Mouse (Mus musculus) natural killer cell, adult 2 months (primary cell): ENCODE results near the gene Khsrp.

ENCODE experiments used
- DNase-seq, 2 experiments: peaks; one replicate each; pipeline ENCODE4 v3.0.0; 2022; ENCODE audit warnings: low spot score in 2 of 2

The Khsrp gene

DNA sequence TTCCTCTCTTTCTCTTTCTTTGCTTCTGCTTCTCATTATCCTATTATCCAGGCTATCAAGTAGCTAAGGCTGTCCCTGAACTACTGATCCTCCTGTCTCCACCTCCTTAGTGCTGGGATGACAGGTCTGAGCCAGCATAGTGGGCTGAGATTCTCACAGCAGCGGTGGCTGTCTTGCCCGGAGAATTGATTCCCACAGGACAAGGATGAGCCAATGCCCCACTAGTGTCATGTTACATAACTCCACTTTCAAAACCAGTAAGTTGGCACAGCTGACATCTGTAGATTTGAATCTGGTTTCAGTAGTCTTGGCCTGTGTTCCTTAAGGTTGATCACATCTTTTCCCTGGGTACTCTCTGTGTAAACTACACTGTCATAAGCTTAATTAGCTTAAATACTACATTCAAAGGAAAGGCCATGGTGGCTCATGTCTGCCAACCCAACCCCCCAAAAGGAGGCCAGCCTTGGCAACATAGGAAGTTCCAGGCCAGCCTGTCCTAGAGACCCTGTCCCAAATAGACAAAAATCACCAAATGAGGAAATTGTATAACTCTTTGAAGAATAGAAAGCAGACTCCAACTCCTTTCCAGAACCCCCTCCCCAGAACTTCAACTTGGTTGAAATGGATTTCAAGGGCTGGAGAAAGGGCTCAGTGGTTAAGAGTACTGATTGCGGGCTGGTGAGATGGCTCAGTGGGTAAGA is 45.1 kb downstream of the Khsrp start:
- no peak for DNase-seq

DNA sequence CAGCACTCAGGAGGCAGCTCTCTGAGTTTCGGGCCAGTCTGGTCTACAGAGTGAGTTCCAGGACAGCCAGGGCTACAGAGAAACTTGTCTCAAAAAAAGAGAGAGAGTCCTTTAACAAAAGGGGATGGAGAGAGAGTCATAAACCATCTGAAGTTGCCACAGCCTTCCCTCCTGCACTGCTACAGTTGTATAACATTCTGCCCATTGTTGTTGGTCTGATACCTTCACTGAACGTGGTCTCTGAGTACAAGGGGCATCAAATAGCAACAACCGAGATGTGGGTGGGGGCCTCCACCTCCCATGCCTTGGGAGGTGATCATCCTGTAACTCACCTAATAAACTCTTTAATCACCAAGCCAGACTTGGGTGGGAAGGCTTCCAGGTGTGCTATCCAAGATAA is 45.7 kb downstream of the Khsrp start:
- DNase-seq: no peak

DNA sequence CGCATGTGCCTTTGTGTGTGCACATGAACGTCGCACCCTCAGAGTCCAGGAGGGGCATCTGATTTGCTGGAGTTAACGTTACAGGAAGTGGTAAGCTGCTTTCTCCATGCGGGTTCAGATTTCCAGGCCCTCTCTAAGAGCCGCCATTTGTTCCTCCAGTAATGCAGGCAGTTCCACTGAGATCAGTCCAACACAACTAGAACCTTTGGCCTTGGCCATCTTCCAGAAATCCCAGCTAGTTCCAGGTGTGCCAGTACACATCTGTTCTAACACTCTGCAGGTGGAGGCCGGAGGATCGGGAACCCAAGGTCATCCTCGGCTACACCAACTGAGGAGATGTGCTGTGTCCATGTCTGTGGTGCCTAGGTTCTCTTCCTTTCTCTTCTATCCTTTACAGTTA is 46.4 kb downstream of the Khsrp start:
- DNase-seq: no peak

DNA sequence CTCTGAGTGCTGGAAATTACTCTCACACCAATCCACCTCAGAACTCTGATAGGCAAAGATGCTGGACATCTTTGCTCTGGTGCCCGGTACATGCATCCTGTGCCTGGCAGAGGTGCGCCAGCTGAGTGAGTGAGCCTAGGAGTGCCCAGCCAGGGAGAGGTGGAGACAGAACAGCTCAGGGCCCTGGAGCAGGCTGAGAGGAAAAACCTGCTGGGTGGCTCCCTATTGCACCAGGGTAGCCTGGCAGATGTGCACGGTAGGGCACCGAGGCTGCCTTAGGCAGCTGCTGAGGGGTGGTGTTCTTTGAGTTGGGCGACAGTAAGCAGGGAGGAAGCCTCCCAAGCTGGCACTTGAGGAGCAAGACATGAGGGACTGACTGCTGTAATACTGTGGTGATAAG is 49.3 kb downstream of the Khsrp start, which contains the start of gene Acer1:
Acer1 (minus strand) TSS at position 114 of the 400 bp plus-strand sequence.
- no peak for DNase-seq

DNA sequence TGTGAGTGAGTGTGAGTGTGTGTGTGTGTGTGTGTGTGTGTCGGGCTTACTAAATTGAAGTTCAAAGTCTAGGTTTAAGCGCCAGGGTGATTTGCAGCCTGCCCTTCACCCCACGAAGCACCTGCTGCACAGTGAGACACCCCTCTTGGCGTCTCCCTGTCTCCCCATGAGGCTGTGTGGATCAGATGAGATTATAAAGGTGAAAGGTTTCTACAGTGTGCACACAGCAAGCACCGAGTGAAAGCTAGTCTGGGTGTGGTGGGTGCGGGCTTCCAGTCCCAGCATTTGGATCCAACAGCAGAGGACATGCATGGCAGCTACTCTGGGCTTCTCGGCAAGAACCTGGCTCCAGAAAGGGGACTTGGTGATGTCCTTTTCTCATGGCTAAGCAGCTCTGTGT is 50.3 kb downstream of the Khsrp start:
- no peak for DNase-seq

DNA sequence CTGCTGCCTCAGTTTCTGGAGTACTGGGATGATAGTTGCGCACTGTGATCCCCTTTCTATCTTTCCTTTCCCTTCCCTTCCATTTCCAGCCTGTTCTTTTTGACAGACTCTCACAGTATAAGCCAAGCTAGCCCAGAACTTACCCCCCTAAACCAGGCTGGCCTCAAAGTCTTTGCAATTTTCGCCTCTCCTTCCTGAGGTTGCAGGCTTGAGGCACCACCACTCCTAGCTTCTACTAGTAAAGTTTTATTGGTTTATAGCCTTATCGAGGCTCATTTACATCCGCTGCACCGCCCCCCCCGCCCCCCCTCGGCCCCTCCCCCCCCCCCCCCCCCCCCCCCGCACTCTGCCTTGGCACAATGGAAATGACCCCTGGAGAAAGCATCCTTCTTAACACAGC is 51.8 kb downstream of the Khsrp start:
- no peak for DNase-seq

DNA sequence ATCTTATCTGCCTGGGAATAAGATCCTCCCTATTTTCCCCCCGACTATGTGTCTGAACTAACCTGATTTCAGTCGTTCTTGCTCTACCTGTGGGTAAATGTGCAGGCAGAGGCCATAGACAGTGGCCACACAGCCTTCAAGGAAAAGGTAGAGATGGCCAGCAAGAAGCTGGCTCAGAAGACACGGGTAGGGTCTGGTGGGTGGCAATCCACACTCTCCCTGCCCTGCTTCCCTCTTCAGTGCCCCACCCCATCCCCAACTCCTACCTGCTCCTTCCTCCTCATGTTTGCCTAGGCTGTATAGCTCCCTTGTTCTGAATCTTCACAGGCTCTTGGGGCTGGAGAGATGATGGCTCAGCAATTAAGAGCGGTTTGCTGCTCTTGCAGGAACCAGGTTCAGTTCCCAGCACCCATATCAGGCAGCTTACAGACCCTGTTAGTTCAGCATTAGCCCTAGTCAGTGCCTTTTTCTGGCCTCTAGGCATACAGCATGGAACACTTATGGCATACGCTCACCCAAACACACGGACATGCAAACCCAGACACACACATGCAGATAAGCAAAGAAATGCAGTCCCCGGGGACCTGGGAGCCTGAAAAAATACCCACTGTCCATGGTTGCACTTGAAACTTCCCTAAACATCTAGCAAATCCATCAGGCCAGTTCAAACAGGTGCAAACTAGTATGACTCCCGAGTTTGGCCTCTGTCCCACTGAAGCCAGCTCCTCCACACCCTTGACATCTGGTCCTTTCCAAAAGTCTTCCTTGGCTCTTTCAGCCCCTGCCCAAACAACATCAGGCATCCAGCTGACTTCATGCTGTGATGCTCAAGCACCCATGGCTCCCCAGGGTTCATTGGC is 54.6 kb downstream of the Khsrp start:
- no peak for DNase-seq

DNA sequence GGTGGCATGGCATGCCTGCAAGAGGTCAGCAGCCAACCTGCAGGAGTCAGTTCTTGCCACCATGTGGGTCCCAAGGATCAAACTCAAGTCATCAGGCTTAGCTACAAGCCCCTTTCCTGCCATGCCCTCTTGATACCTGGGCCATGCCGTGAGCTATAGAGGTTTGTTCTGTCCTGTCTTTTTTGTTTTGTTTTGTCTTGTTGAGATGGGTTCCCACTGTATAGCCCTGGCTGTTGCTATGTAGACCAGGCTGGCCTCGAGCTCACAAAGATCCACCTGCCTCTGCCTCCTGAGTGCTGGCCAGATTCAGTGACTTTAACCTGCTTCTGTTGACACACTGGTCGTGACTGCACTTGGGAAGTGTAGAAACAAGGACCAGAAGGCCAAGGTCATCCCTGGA is 55.9 kb downstream of the Khsrp start:
- no peak for DNase-seq

DNA sequence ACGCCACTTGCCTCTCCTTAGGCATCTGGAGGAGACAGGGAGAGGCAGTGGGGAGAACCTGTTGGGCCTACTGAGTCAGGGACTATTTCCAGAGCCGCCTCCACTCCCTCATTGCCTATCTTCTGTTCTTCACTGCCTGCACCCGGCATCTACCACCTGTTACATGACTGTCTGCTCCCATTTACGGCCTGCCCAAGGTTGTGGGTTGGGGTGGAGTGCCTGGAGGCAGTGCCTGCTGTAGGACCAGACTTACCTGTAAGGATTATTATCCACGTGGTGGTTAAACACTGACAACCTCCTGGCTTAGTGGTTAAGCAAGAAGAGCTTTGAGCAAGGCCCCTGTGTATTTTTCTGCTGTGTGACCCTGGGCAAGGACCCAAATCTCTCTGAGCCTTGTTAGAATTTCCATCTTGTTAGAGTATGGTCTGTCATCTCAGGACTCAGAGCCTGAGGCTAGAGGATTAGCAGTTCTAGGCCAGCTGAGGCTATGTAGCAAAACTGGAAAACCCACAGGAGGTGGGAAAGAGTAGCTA is 56.5 kb downstream of the Khsrp start:
- no peak for DNase-seq

DNA sequence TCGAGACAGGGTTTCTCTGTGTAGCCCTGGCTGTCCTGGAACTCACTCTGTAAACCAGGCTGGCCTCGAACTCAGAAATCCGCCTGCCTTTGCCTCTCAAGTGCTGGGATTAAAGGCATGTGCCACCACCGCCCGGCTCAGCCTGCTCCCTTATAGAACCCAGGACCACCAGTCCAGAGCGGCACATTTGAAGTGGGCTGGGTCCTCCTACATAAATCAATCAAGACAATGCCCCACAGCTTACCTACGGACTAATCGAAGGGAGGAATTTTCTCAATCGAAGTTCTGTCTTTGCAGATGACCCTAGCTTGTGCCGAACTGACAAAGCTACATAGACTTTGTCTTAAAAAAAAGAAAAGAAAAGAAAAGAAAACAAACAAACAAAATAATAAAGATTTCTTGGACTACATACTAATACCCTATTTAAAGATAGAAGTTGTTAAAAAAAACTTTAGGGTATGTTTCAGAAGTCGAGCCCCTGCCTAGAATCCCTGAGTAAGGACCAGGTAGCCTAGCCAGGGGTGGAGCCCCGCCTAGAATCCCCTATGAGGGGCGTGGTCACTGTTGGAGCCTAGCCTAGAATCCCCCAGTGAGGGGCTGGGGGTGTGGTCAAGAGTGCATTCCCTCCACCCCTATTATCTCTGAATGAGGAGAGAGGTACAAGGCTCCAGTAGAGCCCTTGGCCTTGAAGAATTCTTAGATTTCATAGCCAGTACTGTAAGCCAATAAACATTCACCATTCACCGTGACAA is 57.2 kb downstream of the Khsrp start:
- no peak for DNase-seq
